Mouse (Mus musculus): ENCODE results near the gene Odf3l1.
"Not testable (repeated sequence)": the region's sequence is repeated elsewhere in the genome, so short reads cannot be mapped to it uniquely, and the experiment has no call there.

Gene Odf3l1

DNA sequence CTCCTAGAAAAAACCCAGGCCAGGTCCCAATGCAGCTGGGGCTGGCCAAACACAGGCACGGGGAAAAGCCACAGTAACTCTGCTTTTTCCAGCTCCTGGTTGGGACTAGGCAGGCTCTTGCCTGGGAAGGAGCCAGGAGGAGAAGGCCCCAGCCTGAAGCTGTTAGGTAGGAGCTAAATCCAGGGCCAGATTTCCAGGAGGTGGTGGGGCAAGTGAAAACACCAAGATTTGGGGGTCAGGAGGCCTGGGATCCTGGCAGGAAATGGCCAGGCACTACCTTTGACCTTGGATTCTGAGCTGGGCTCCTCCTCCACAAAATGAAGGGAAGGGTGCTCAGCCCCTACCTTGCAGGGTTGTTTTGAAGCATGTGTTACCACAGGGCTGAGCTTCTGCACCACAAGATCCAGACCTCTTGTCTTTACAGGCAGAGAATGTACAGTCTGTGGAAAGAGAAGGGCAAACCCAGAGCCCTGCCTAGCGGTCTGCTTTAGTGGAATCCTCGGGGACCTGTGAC is at the start of gene Odf3l1:
Odf3l1 (minus strand) TSS at position 464 of the 514 bp plus-strand sequence.
- DNase-seq = peak; percentile 53

DNA sequence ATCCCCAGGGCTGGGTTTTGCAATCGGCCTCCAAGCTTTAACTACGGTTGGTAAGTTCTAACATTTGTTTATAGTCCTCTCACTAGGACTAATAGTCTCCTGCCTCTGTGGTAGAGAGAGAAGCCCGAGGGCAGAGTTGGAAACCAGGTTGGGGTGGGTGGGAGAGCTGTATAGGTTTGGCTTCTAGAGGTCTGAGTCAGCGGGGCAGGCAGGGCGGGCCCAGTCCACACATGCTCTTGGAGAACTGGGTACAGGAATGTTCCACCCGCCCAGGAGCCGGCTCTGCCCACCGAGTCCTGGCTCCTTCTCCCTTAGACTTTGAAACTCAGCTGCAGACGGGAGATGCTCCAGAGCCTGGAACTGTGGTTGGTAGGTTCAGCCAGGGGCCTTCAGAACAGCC is 49.5 kb upstream of the Odf3l1 start:
- no peak for DNase-seq

DNA sequence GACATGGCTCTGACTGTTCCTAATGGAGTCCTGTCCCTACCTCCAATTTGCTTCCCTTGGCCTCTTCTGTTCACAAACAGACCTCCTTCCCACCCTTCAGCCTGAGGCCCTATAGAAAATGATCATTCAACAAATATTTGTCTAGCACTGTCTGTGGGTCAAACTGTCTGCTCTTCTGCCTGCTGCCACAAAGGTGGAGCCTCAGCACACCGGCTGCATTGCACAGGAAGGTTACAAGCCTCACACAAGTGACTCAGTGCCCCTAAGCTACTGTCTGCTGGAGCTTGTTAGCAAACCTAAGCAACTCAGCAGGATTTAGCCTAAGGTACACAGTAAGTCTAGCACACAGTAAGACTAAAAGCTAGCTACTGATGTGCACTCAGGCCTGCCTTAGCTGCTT is 46.5 kb upstream of the Odf3l1 start:
- DNase-seq = no peak

- not testable (repeated sequence) for DNase-seq
Observed at GRCm38 (mm10) chr9:56909991-56910390, 45.5 kb upstream of the Odf3l1 start.

GRCm38 (mm10) chr9:56907549-56907948 is 43.1 kb upstream of the Odf3l1 start:
- DNase-seq = no peak

GRCm38 (mm10) chr9:56903662-56904061 is 39.2 kb upstream of the Odf3l1 start:
- DNase-seq = no peak

DNA sequence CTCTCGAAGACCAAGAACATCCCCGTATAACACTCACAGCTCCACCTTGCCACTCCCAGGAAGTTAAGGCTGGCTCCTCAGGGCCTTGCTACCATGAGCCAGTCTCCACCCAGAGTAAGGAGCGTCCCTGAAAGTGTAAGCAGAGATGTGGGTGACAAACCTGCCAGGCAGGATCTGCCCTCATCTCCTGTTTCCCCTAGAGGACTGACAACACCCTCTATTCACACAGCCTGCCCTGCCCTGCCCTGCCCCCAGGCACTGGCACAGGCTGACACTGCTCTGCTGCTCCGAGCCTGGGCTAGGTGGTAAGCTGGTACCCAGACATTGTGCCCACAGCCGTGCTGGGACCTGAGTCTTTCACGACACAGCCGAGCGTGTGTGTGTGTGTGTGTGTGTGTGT is 36.7 kb upstream of the Odf3l1 start:
- DNase-seq = peak; percentile 39

DNA sequence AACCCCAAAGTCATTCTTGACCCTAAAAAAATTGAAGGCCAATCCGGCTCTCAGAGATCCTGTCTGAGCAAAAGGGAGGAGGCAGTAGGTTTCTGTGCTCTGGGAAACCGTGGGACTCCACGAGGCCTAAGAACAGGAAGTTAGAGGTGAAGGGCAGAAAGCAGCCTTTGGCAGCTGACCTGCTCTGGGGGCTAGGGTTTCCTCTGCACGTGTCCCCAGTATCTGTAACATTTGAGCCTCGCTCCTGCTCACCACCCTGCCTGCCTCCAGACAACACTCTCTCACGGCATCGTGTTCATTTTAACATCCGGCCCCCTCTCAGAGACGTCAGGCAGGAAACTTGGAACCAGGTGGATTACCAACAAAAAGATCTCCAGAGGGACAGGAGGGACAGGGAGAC is 36.1 kb upstream of the Odf3l1 start:
- DNase-seq = no peak

- DNase-seq = no peak
Observed at GRCm38 (mm10) chr9:56900060-56900459, 35.6 kb upstream of the Odf3l1 start.

DNA sequence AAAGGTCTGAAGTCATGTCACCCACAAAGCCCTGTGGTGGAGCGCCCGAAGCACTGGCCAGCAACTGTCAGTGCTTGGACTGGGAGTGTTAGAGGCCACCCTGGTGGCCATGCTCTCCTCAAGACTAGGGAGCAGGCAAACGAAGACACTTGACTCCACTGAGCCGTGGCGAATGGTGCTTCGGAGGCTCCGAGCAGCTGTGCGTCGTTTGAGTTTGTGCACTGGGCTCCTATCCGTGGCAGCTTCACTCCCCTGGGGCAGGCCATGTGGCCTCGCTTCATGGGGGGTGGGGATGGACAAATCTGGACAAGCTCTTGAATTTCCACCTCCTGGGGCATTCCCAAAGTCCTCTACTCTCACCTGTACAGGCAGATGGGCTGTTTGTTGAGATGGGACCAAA is 34.9 kb upstream of the Odf3l1 start:
- DNase-seq = no peak

- DNase-seq = no peak
Observed at GRCm38 (mm10) chr9:56896779-56897178, 32.3 kb upstream of the Odf3l1 start.

- DNase-seq = peak; percentile 75
Observed at GRCm38 (mm10) chr9:56894006-56894405, 29.5 kb upstream of the Odf3l1 start.

DNA sequence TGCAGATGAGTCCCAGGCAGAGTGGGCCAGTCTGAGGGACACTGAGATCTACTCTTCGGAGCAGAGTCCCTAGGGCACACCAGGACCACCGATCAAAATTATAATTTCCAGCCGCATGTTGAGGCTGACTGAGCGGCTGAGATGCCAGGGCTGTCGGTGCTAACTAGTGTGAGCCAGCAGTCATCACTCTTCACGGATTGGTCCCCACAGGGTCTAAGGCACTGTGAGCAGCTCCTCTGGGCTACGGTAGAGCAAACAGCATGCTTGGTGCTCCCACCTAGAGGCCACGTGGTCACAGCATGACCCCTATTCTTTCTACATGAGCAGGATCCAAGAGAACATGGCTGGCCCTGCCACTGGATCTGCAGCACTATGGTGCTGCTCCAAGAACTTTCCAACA is 28.8 kb upstream of the Odf3l1 start:
- no peak for DNase-seq

- no peak for DNase-seq
Observed at GRCm38 (mm10) chr9:56892111-56892510, 27.6 kb upstream of the Odf3l1 start.

DNA sequence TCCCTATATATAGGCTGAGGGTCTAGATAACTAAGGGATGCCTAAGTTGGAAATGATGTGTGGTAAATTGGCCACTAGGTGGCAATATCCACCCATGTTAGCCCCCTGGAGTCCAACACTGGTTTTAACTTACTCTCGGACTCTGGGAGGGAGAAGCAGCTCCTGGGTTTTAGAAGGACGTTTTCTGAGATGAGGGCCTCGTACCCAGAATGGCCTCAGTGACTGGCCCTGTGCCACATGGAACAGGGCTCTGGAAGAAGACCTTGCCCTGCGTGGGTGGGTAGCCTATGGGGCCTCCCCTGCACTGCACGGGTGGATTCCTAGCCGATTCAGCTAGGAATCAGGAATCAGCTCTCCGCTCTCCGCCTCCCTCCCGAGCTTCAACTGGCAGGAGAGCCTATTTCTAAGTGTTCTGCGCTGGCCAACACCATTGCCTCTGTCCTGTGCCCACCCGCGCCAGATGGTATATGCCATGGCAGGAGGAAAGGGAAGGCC is 27.1 kb upstream of the Odf3l1 start:
- peak; percentile 84 for DNase-seq

DNA sequence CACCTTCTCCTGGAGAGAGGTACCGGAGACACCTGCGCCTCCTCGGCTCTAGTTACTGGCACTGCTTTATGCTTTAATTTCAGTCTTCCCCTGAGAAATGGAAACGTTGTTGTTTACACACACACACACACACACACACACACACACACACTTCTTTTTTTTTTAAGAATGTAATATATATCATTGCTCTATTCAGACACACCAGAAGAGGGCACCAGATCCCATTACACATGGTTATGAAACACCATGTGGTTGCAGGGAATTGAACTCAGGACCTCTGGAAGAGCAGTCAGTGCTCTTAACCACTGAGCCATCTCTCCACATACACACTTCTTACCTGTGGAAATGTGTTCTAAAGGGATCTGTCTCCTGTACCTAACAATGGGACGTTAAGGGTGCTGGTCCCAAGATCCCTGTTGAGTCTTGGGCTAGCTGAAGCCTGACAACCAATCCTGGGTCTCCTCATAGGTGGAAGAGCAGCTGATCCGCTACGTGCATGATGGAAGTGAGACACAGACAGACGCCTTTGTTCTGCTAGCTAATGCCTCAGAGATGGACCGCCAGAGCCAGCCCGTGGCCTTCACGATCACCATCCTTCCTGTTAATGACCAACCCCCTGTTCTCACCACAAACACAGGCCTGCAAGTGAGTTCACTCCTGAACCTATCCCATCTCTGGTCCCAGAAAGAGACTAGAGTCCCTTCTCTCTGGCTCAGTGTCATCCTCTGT is 26.2 kb upstream of the Odf3l1 start:
- no peak for DNase-seq

DNA sequence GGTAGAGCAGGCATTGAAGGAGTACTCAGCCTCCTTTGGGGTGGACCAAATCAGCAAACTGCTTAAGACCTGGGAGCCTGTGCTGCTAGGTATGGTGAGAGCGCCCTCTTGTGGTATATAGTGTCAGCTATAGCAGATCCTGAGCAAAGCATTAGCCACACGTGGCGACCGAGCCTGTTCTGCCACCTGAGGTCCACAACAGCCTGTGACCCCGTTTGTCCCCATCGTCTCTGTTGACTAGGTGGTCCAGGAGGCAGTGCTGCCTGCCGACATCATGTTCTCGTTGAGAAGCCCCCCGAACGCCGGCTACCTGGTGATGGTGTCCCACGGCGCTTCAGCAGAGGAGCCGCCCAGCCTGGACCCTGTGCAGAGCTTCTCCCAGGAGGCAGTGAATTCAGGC is 25.3 kb upstream of the Odf3l1 start:
- peak; percentile 86 for DNase-seq

- DNase-seq = no peak
Observed at GRCm38 (mm10) chr9:56887581-56887980, 23.1 kb upstream of the Odf3l1 start.

- no peak for DNase-seq
Observed at GRCm38 (mm10) chr9:56886601-56887000, 22.1 kb upstream of the Odf3l1 start.

GRCm38 (mm10) chr9:56886113-56886512 is 21.6 kb upstream of the Odf3l1 start:
- peak; percentile 56 for DNase-seq

GRCm38 (mm10) chr9:56884328-56884727 is 19.8 kb upstream of the Odf3l1 start:
- DNase-seq = no peak

DNA sequence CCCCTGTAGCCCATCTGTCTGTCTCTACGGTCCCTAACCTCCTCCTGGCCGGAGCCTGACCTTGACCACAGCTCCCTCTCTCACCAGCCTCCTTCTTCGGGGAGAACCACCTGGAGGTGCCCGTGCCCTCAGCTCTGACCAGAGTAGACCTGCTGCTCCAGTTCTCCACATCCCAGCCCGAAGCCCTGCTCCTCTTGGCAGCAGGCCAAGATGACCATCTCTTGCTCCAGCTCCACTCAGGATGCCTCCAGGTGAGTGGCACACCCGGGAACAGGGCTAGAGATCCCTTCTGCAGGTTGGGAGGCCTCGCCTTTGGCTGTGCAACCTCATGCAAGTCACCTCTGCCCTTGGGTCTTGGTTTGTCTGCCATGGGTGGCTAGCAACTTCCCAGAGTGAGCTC is 19.0 kb upstream of the Odf3l1 start:
- no peak for DNase-seq

GRCm38 (mm10) chr9:56882818-56883217 is 18.3 kb upstream of the Odf3l1 start:
- no peak for DNase-seq

DNA sequence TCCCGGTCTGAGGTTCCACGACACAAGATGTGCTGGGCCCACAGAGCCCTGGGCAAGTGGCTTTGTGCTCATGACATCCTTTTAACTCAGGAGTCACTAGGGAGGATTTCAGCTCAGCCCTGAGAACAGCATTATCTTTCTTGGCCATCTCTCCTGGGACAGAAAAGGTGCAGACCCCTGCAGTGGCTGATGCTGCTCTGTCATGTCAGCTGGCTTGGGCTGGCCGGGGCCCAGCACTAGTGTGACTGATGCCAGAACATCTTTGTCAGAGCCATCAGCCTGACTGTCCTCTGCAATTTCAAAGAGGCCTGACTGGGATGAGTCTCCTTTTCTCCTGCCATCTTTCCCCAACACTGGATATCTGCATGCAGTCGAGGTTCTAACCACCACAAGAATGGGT is 17.8 kb upstream of the Odf3l1 start:
- no peak for DNase-seq

- no peak for DNase-seq
Observed at GRCm38 (mm10) chr9:56881539-56882082, 17.1 kb upstream of the Odf3l1 start.

Measured in lung, postnatal 10 days (tissue).